Mouse (Mus musculus) MEL (cell line): Measurements from ENCODE around the gene Rfx1.

Source experiments
- CTCF ChIP-seq, 3 experiments: IDR thresholded peaks in 2 of 3; conservative IDR thresholded peaks in 1 of 3; 2 replicates each; pipeline ENCODE4 v1.5.1; 2011 to 2012; ENCODE audit warnings: low read length in 3 of 3, low read depth in 2 of 3, mild to moderate bottlenecking in 2 of 3, improper control_type of control experiment in 1 of 3, inconsistent platforms in 1 of 3, mixed read lengths in 1 of 3, moderate library complexity in 1 of 3; ENCODE audit not compliant: control insufficient read depth in 1 of 3, insufficient read depth in 1 of 3, poor library complexity in 1 of 3, severe bottlenecking in 1 of 3
- EP300 ChIP-seq, 2 experiments: IDR thresholded peaks; 2 replicates each; pipeline ENCODE4 v1.6.1; 2011; ENCODE audit warnings: improper control_type of control experiment in 2 of 2, low read length in 2 of 2, low read depth in 1 of 2, mild to moderate bottlenecking in 1 of 2
- ETS1 ChIP-seq: IDR thresholded peaks from 2 replicates; pipeline ENCODE4 v1.6.1; 2012; ENCODE audit warnings: low read depth, mild to moderate bottlenecking, inconsistent platforms, low read length, improper control_type of control experiment, moderate library complexity
- GATA1 ChIP-seq: IDR thresholded peaks from 2 replicates; pipeline ENCODE4 v1.6.1; 2011; ENCODE audit warnings: low read depth, low read length, improper control_type of control experiment
- KAT2A ChIP-seq: conservative IDR thresholded peaks from 2 replicates; pipeline ENCODE4 v1.6.1; 2012; ENCODE audit warnings: low read depth, low read length, improper control_type of control experiment, inconsistent platforms
- MXI1 ChIP-seq: IDR thresholded peaks from 2 replicates; pipeline ENCODE4 v1.6.1; 2011; ENCODE audit warnings: mild to moderate bottlenecking, low read depth, low read length, improper control_type of control experiment
- MYC ChIP-seq: IDR thresholded peaks from 2 replicates; pipeline ENCODE4 v1.6.1; 2011; ENCODE audit warnings: low read depth, mild to moderate bottlenecking, low read length, improper control_type of control experiment, moderate library complexity
- NRF1 ChIP-seq: IDR thresholded peaks from 2 replicates; pipeline ENCODE4 v1.6.1; 2014; ENCODE audit warnings: low read depth, mild to moderate bottlenecking, inconsistent platforms, low read length, improper control_type of control experiment, moderate library complexity; ENCODE audit not compliant: poor library complexity, insufficient read depth, severe bottlenecking
- POLR2A ChIP-seq, 2 experiments: IDR thresholded peaks; 2 replicates each; pipeline ENCODE4 v1.6.1; 2011 to 2012; ENCODE audit warnings: low read length in 2 of 2, mild to moderate bottlenecking in 2 of 2, control low read depth in 1 of 2, improper control_type of control experiment in 1 of 2, low read depth in 1 of 2, moderate library complexity in 1 of 2; ENCODE audit not compliant: control insufficient read depth in 1 of 2, insufficient read depth in 1 of 2, poor library complexity in 1 of 2
- POLR2AphosphoS2 ChIP-seq: IDR thresholded peaks from 2 replicates; pipeline ENCODE4 v1.6.1; 2011; ENCODE audit warnings: low read length, improper control_type of control experiment
- SMC3 ChIP-seq: IDR thresholded peaks from 2 replicates; pipeline ENCODE4 v1.6.1; 2011; ENCODE audit warnings: low read depth, low read length, improper control_type of control experiment
- USF1 ChIP-seq: IDR thresholded peaks from 2 replicates; pipeline ENCODE4 v1.6.1; 2014; ENCODE audit warnings: low read depth, mild to moderate bottlenecking, inconsistent platforms, low read length, improper control_type of control experiment, moderate library complexity
- ZMIZ1 ChIP-seq: IDR thresholded peaks from 2 replicates; pipeline ENCODE4 v1.6.1; 2012; ENCODE audit warnings: low read depth, mild to moderate bottlenecking, inconsistent platforms, low read length, improper control_type of control experiment, moderate library complexity

DNA sequence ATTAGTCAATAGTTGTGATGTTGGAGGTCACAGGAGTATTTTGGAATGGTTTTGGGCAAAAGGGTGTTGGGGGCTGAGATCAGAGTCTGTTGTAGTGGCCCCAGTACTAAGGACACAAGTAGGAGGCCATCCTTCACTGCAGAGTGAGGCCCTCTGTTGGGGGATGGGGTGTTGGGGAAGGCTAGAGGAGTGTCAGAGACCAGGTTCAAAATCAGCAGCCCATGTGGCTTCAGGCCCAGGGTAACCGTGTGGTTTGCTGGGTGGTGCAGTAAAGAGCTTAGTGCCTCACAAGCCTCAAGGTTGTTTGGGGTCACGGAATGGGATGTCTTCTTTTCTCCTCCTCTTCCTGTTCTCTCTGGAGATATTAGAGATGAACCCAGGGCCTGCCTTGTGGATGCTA lies 60.1 kb downstream of the Rfx1 start:
- TF ChIP-seq MYC = no peak
- no peak for TF ChIP-seq EP300 (IDR thresholded peaks at IDR 0.05; ENCODE audit: low read depth in 1 of 2, low read length in 2 of 2)
- TF ChIP-seq GATA1 = no peak
- no peak for TF ChIP-seq CTCF (IDR thresholded peaks at IDR 0.05 in 2 of 3, conservative IDR thresholded peaks at IDR 0.05 in 1 of 3; ENCODE audit: control insufficient read depth in 1 of 3, insufficient read depth in 1 of 3, low read depth in 2 of 3, low read length in 3 of 3, poor library complexity in 1 of 3, severe bottlenecking in 1 of 3)
- TF ChIP-seq ETS1 = no peak
- TF ChIP-seq POLR2AphosphoS2 = no peak
- no peak for TF ChIP-seq POLR2A (IDR thresholded peaks at IDR 0.05; ENCODE audit: control insufficient read depth in 1 of 2, insufficient read depth in 1 of 2, low read depth in 1 of 2, low read length in 2 of 2, poor library complexity in 1 of 2)
- no peak for TF ChIP-seq ZMIZ1
- no peak for TF ChIP-seq USF1
- no peak for TF ChIP-seq MXI1
- TF ChIP-seq SMC3 = no peak
- TF ChIP-seq NRF1 = no peak
- TF ChIP-seq KAT2A = no peak
